Mouse (Mus musculus) bone marrow, adult 2 months (tissue): Measurements from ENCODE around the gene Teddm2. TPM values are rescaled to one million over a fixed set of nuclear protein-coding genes. Genes with fewer than 3 reads are reported as not detected.

ENCODE experiments used
- H3K27ac ChIP-seq: fragments of 200-500 bp; 2 replicates; pipeline ENCODE4 v1.5.1; 2012; ENCODE audit warnings: low read depth, mild to moderate bottlenecking, control low read depth, inconsistent platforms, low read length; ENCODE audit not compliant: control insufficient read depth, poor library complexity, insufficient read depth
- H3K4me1 ChIP-seq: fragments of 200-500 bp; 2 replicates; pipeline ENCODE4 v1.6.1; 2011; ENCODE audit warnings: low read length; ENCODE audit not compliant: control insufficient read depth, insufficient read depth
- H3K4me3 ChIP-seq: fragments of 200-500 bp; replicated peaks from 2 replicates; pipeline ENCODE3; 2011; ENCODE audit warnings: mild to moderate bottlenecking, low read depth, low read length, control low read depth; ENCODE audit not compliant: control insufficient read depth
- CTCF ChIP-seq: fragments of 200-500 bp; IDR thresholded peaks from 2 replicates; pipeline ENCODE4 v1.5.1; 2011; ENCODE audit warnings: low read length, control low read depth; ENCODE audit not compliant: control insufficient read depth, insufficient read depth
- POLR2A ChIP-seq: fragments of 200-500 bp; IDR thresholded peaks from 2 replicates; pipeline ENCODE4 v1.6.1; 2011; ENCODE audit warnings: low read depth, mild to moderate bottlenecking, control low read depth, low read length, borderline replicate concordance; ENCODE audit not compliant: control insufficient read depth
- WGBS: fragments of 180-500 bp; shearing (Covaris S2); methylation state at CpG from one replicate; pipeline ENCODE4 v1.1.7; 2018; 5-methylcytosine and 5-hydroxymethylcytosine counted together
- polyA plus RNA-seq: library from polyadenylated mRNA; stranded (reverse); fragments of >200 nt; gene quantifications from 2 replicates; pipeline ENCODE4 v1.2.4, GENCODE M21; 2011; ENCODE audit warnings: low replicate concordance; ENCODE audit not compliant: missing spikeins, insufficient read depth, insufficient read length

Teddm2 gene
- polyA plus RNA-seq, result 1.8 and 2.1 TPM in 2 replicates

- H3K4me3 ChIP-seq, result peak within 1 kb of the TSS; percentile 97
- WGBS, result under 1% methylated on average over 51 of the region's 51 CpGs
- H3K4me1 ChIP-seq, result no peaks in the 10 kb centered on the region
- no peak for TF ChIP-seq CTCF
- TF ChIP-seq POLR2A, result peak; percentile 99
- H3K27ac ChIP-seq, result peak within 1 kb of the TSS; percentile 97
These were observed at the start of gene Teddm2, which contains the start of gene Glul for GRCm38 (mm10) chr1:153899731-153900380. TSS of gene Teddm2 (minus strand) at chr1:153900228. TSS of gene Glul (plus strand) at chr1:153899944.

- Histone ChIP-seq H3K4me1 (peaks cover under 1% of the 10 kb centered on the region), H3K4me3 (no peak overlapping the region), H3K27ac (no peak overlapping the region)
- WGBS, result 82% methylated on average over 6 of the region's 6 CpGs
- no peak for TF ChIP-seq POLR2A
- TF ChIP-seq CTCF, result no peak
These were observed 47.8 kb upstream of the Teddm2 start for GRCm38 (mm10) chr1:153947837-153948236.

- H3K4me1 ChIP-seq, result no peaks in the 10 kb centered on the region
- no peak for TF ChIP-seq POLR2A
- TF ChIP-seq CTCF, result no peak
- WGBS, result 69% methylated on average over 7 of the region's 7 CpGs
- H3K27ac ChIP-seq, result no peak overlapping the region
- H3K4me3 ChIP-seq, result no peak overlapping the region
These were observed 46.9 kb upstream of the Teddm2 start for GRCm38 (mm10) chr1:153946971-153947370.

GRCm38 (mm10) chr1:153945181-153945580 lies 45.2 kb upstream of the Teddm2 start:
- H3K4me3 ChIP-seq, result no peak overlapping the region
- H3K27ac ChIP-seq, result no peak overlapping the region
- 66% methylated on average over 5 of the region's 5 CpGs for WGBS
- TF ChIP-seq POLR2A (no peak), CTCF (no peak)
- H3K4me1 ChIP-seq, result no peaks in the 10 kb centered on the region

- Histone ChIP-seq H3K4me1 (no peaks in the 10 kb centered on the region), H3K27ac (no peak overlapping the region), H3K4me3 (no peak overlapping the region)
- TF ChIP-seq POLR2A, result no peak
- 82% methylated on average over 2 of the region's 2 CpGs for WGBS
These were observed 41.0 kb upstream of the Teddm2 start for GRCm38 (mm10) chr1:153940986-153941385.

- 93% methylated on average over 2 of the region's 2 CpGs for WGBS
- Histone ChIP-seq H3K4me3 (no peak overlapping the region), H3K27ac (no peak overlapping the region), H3K4me1 (no peaks in the 10 kb centered on the region)
- no peak for TF ChIP-seq CTCF
- TF ChIP-seq POLR2A, result no peak
These were observed 37.0 kb upstream of the Teddm2 start for GRCm38 (mm10) chr1:153937025-153937424.

- Histone ChIP-seq H3K4me1 (no peaks in the 10 kb centered on the region), H3K4me3 (no peak overlapping the region), H3K27ac (no peak overlapping the region)
- WGBS, result 59% methylated on average over 12 of the region's 12 CpGs
- TF ChIP-seq POLR2A, result no peak
- no peak for TF ChIP-seq CTCF
These were observed 35.9 kb upstream of the Teddm2 start for GRCm38 (mm10) chr1:153935844-153936380.

GRCm38 (mm10) chr1:153933772-153934171 lies 33.7 kb upstream of the Teddm2 start:
- TF ChIP-seq POLR2A, result no peak
- TF ChIP-seq CTCF, result no peak
- Histone ChIP-seq H3K4me3 (no peak overlapping the region), H3K4me1 (no peaks in the 10 kb centered on the region), H3K27ac (no peak overlapping the region)
- WGBS, result 71% methylated on average over 1 of the region's 1 CpGs
